Mouse (Mus musculus): Measurements from ENCODE around the gene Olfr1026. TPM values are rescaled to one million over a fixed set of nuclear protein-coding genes. Genes with fewer than 3 reads are reported as not detected.

Gene Olfr1026
- total RNA-seq (2021), result not detected

DNA sequence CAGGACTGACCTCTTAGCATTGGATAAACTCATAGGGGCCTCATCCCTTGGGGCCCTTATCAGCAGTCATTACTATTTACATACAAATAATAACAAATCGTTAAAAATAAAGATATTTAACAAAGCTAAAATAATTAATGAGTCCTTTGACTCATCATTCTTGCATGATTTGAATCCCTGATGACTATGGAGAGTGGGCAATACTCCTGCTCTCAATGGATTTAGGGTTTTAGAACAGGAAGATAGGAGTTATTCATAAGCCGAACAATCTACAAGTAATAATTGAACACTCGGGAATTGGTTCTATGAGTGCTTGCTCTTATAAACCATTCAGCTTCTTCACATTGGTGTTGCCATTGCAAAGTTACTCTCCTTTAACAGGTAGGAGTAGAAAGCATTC lies at the start of gene Olfr1026:
Gene Olfr1026 (plus strand): TSS at position 301 of the 400 bp plus-strand sequence.
- no peak for DNase-seq
- intact Hi-C loops (cut with DNase I), result no loop called here

DNA sequence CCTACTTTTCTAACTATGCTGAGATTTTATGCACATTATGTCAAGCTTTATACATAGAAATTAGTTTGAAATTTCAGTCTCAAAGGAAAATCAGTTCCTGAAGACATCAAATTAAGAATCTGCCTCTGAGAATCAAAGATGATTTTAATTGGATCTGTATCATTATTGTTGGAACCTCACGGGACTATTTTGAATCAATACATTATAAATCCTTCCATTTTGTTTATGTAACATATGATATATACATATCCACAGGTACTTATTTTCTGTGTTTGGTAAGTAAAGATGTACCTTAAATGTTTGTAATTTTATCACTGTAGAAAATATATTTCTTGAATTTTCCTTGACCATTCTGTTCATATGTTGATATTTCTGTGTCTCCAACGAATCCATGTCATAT lies 36.0 kb upstream of the Olfr1026 start, which contains the start of gene Olfr1023:
Gene Olfr1023 (plus strand): TSS at position 301 of the 400 bp plus-strand sequence.
- intact Hi-C loops (cut with DNase I), result no loop called here
- no peak for DNase-seq

DNA sequence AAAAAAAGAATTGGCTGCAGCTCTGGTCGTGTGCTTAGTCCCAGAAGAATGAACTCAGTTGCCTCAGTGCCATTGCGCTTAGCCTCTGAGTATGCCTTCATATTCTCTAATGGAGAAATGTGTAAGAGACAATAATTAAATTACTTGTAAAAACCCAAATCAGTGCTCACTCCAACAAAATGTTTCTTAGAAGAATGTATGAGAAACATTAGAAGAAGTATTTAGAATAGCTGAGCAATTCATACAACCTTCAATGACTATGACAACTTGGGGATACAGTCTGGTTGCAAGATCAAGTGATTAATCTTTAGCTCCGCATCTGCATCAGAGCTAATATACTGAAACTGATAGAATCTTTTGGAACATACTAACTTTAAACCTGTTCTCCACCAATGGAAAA lies 16.4 kb upstream of the Olfr1026 start, which contains the start of gene Olfr1024:
Gene Olfr1024 (minus strand): TSS at position 101 of the 400 bp plus-strand sequence.
- intact Hi-C loops (cut with DNase I), result no loop called here
- DNase-seq, result no peak

DNA sequence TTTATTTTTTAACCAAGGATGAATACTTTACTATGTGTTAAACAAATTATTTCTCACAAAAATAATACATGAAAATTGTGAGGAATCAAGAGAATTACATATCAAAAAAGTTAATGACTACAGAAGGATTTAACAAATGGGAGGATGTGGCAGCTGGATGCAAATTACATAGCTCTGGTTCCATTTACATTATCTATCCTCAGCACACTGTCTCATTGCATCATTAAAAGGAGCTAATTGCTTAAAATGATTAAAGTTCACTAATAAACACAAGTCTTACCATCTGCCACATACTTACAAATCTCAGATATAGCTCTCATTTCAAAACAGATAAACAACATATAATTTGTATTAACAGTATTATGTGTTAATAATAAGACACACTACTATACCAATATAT lies 8.2 kb upstream of the Olfr1026 start:
- no peak for DNase-seq
- intact Hi-C loops (cut with DNase I), result no loop called here

DNA sequence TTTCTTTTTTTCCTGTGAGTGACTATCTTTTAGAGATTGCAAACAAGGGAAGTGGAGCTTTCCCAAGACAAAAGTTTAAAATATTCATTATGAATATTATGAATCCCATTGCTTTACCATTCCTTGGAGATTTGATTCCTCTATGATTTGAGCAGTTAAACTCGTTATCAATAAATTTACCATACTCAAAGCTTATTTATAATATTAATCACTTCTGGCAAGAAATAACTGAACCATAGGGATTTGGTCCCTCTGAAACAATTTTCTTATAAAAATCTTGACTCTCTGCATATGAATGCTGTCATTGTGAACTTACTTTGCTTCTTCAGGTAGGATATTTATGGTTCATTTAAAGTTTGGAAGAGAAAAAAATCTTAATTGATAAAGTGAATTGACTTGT lies 6.5 kb upstream of the Olfr1026 start, which contains the start of gene Olfr1025-ps1:
Gene Olfr1025-ps1 (plus strand): TSS at position 301 of the 400 bp plus-strand sequence.
- DNase-seq, result no peak
- intact Hi-C loops (cut with DNase I), result no loop called here

DNA sequence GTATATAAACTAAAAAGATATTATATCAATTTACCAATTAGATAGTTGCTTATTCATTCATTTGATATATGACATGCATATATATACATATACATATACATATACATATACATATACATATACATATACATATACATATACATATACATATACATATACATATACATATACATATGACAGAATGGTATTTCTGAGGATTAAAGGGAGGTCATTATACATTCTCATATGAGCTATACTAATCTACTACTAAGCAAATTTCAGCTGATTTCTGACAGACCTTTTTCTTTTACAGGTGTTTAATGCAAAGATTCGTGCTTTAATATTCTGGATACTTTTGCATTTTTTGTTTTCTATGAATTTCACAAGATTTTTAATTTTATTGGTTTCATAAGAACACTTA lies 28.8 kb downstream of the Olfr1026 start, which contains the start of gene Olfr1028:
Gene Olfr1028 (plus strand): TSS at position 301 of the 400 bp plus-strand sequence.
- intact Hi-C loops (cut with DNase I), result no loop called here
- no peak for DNase-seq

DNA sequence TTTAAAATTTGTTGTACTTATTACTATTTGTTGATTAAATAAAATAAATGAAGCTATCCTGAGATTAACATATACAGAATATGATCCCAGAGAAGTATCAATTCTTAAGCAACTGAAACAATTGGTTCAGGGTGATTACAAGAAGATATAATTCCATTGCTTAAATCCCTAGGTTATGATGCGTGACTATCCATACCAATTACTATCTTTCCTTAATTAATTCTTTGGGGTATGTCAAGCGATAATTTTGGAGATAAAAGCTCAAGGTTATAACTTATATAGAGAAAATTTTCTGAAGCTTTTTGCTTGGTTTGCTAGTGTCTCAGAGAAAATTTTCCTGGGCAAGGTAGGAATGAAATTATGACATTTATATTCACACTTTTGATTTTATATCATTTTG lies 52.2 kb downstream of the Olfr1026 start, which contains the start of gene Olfr1029:
Gene Olfr1029 (plus strand): TSS at position 301 of the 400 bp plus-strand sequence.
- intact Hi-C loops (cut with DNase I), result no loop called here
- no peak for DNase-seq

Other genes with a start within 250 kb of the Olfr1026 start
- gene Olfr1006, start 242.8 kb upstream of the Olfr1026 start, total RNA-seq (2021), result not detected
- gene Olfr1008, start 232.1 kb upstream of the Olfr1026 start, total RNA-seq (2021), result not detected
- gene Olfr1009, start 206.1 kb upstream of the Olfr1026 start, total RNA-seq (2021), result not detected
- not detected for gene Olfr1012, start 158.8 kb upstream of the Olfr1026 start, total RNA-seq (2021)
- not detected for gene Olfr1013, start 154.5 kb upstream of the Olfr1026 start, total RNA-seq (2021)
- not detected for gene Olfr1014, start 148.8 kb upstream of the Olfr1026 start, total RNA-seq (2021)
- gene Olfr1015, start 139.5 kb upstream of the Olfr1026 start, total RNA-seq (2021), result not detected
- gene Olfr1016, start 119.0 kb upstream of the Olfr1026 start, total RNA-seq (2021), result not detected
- gene Olfr1018, start 103.1 kb upstream of the Olfr1026 start, total RNA-seq (2021), result not detected
- not detected for gene Olfr1019, start 76.1 kb upstream of the Olfr1026 start, total RNA-seq (2021)
- not detected for gene Olfr1020, start 74.5 kb upstream of the Olfr1026 start, total RNA-seq (2021)
- not detected for gene Olfr1022, start 53.0 kb upstream of the Olfr1026 start, total RNA-seq (2021)
- gene Olfr1023, start 35.9 kb upstream of the Olfr1026 start, total RNA-seq (2021), result not detected
- gene Olfr1024, start 16.5 kb upstream of the Olfr1026 start, total RNA-seq (2021), result not detected
- not detected for gene Olfr1025-ps1, start 6.4 kb upstream of the Olfr1026 start, total RNA-seq (2021)
- gene Olfr1028, start 28.9 kb downstream of the Olfr1026 start, total RNA-seq (2021), result not detected
- not detected for gene Olfr1029, start 52.3 kb downstream of the Olfr1026 start, total RNA-seq (2021)
- gene Olfr1030, start 57.7 kb downstream of the Olfr1026 start, total RNA-seq (2021), result not detected
- gene Olfr1031, start 68.7 kb downstream of the Olfr1026 start, total RNA-seq (2021), result not detected
- not detected for gene Olfr1032, start 84.0 kb downstream of the Olfr1026 start, total RNA-seq (2021)
- gene Olfr1033, start 99.1 kb downstream of the Olfr1026 start, total RNA-seq (2021), result 1 to 10 TPM; 1.2 to 8.1 TPM
- under 1 TPM; 0.10 to 0.17 TPM for gene Olfr1034, start 124.3 kb downstream of the Olfr1026 start, total RNA-seq (2021)
- not detected for gene Olfr1036, start 152.4 kb downstream of the Olfr1026 start, total RNA-seq (2021)
- gene Olfr1037, start 165.8 kb downstream of the Olfr1026 start, total RNA-seq (2021), result not detected
- gene Olfr1039, start 214.4 kb downstream of the Olfr1026 start, total RNA-seq (2021), result not detected
- not detected for gene Olfr1040, start 225.2 kb downstream of the Olfr1026 start, total RNA-seq (2021)
- not detected for gene Olfr1042, start 240.3 kb downstream of the Olfr1026 start, total RNA-seq (2021)
- gene Olfr1043, start 246.0 kb downstream of the Olfr1026 start, total RNA-seq (2021), result not detected